Mouse (Mus musculus): ENCODE data around the gene Rnase13.

Rnase13 gene

DNA sequence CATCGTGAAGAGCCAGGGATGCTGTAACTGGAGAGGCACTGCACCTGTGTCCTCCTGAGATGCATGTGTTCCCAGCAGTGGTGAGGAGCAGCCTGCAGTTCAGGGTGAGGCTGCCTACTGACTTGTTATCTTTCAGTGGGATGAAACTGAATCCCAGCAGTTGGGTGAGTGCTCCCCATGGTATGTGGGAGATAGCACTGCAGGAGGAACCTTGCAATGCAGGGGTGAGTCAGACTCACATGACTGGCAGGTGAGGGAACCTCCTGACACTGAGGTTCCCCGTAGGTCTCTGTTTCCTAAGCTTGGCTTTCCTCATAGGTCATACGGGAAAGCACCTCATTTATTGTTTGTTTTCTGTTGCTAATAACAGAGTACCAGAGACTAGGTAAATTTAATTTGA lies 45.1 kb downstream of the Rnase13 start:
- DNase-seq (ENCODE audit: low spot score in 2 of 2) = no peak

GRCm38 (mm10) chr14:51871741-51872140 lies 50.8 kb downstream of the Rnase13 start:
- DNase-seq (ENCODE audit: low spot score in 2 of 2) = no peak

All from spleen, postnatal 14 days (tissue).